Mouse (Mus musculus) lung, postnatal 0 days (tissue): Measurements from ENCODE around the gene Ankrd40.
A peak's percentile ranks its signal among the peaks of the same experiment; 100 is the strongest.

ENCODE experiments used
- CTCF ChIP-seq: IDR thresholded peaks from 2 replicates; pipeline ENCODE4 v1.5.1; 2016; ENCODE audit warnings: antibody characterized with exemption, mild to moderate bottlenecking
- EP300 ChIP-seq: IDR thresholded peaks from 2 replicates; pipeline ENCODE4 v1.6.1; 2016; ENCODE audit warnings: antibody characterized with exemption, mild to moderate bottlenecking, control low read depth

- TF ChIP-seq CTCF (peak; percentile 37; the same call in 1 of the 2 replicates), EP300 (no peak)
These were observed 58.4 kb downstream of the Ankrd40 start for GRCm38 (mm10) chr11:94385977-94386771.
